Mouse (Mus musculus) lung, embryonic 14.5 days (tissue): ENCODE results near the gene Adam17. TPM values are rescaled to one million over a fixed set of nuclear protein-coding genes. Genes with fewer than 3 reads are reported as not detected.

Experiments used
- ATAC-seq: fragments of 200-750 bp; cut with Nextera tagmentation; 2 replicates; pipeline ENCODE4 v1.8.0; 2017; ENCODE audit warnings: mild to moderate bottlenecking, moderate TSS enrichment, moderate library complexity; ENCODE audit not compliant: insufficient read depth
- DNase-seq: peaks from one replicate; pipeline ENCODE4 v3.0.0-alpha.2; 2015
- H3K27ac ChIP-seq: fragments of 300-500 bp; sonication (generic); 2 replicates; pipeline ENCODE4 v1.5.1; 2014; ENCODE audit warnings: low read depth, mild to moderate bottlenecking, moderate library complexity
- H3K27me3 ChIP-seq: fragments of 300-500 bp; sonication (generic); 2 replicates; pipeline ENCODE4 v1.6.1; 2014; ENCODE audit warnings: low read length, control low read depth; ENCODE audit not compliant: insufficient read depth
- H3K36me3 ChIP-seq: fragments of 300-500 bp; sonication (generic); 2 replicates; pipeline ENCODE4 v1.6.1; 2014; ENCODE audit warnings: control low read depth; ENCODE audit not compliant: insufficient read depth
- H3K4me1 ChIP-seq: fragments of 300-500 bp; sonication (generic); 2 replicates; pipeline ENCODE4 v1.6.1; 2014; ENCODE audit warnings: antibody characterized with exemption, control low read depth; ENCODE audit not compliant: insufficient read depth
- H3K4me2 ChIP-seq: fragments of 300-500 bp; sonication (generic); 2 replicates; pipeline ENCODE4 v1.6.1; 2014; ENCODE audit warnings: mild to moderate bottlenecking
- H3K4me3 ChIP-seq: fragments of 300-500 bp; sonication (generic); 2 replicates; pipeline ENCODE4 v1.5.1; 2014; ENCODE audit warnings: low read depth, low read length
- H3K9ac ChIP-seq: fragments of 300-500 bp; sonication (generic); 2 replicates; pipeline ENCODE4 v1.6.1; 2014
- H3K9me3 ChIP-seq: fragments of 300-500 bp; sonication (generic); 2 replicates; pipeline ENCODE4 v1.6.1; 2016; ENCODE audit warnings: low read depth, low read length, control low read depth
- CTCF ChIP-seq: IDR thresholded peaks from 2 replicates; pipeline ENCODE4 v1.5.1; 2016; ENCODE audit warnings: antibody characterized with exemption, low read depth
- WGBS: fragments of 180-500 bp; shearing (Covaris S2); extraction: QIAGEN DNeasy Blood & Tissue Kit; methylation state at CpG from one replicate; pipeline ENCODE4 v1.1.7; 2014; 5-methylcytosine and 5-hydroxymethylcytosine counted together
- polyA plus RNA-seq: library from polyadenylated mRNA; unstranded; fragments of >200 nt; fragmentation: Nextera tagmentation; extraction: Ambion mirVana; gene quantifications from 2 replicates; pipeline ENCODE4 v1.2.1, GENCODE M21; 2014

The Adam17 gene
- polyA plus RNA-seq, 1 experiment from 2014 or later: 45.5 TPM

GRCm38 (mm10) chr12:21331711-21332110 lies 41.7 kb downstream of the Adam17 start:
- H3K4me2 ChIP-seq: no peak overlapping the region
- no peak overlapping the region for H3K9ac ChIP-seq
- H3K36me3 ChIP-seq: peaks cover 86% of the 10 kb centered on the region
- H3K4me3 ChIP-seq: no peak overlapping the region
- H3K4me1 ChIP-seq: no peaks in the 10 kb centered on the region
- WGBS: 80% methylated on average over 6 of the region's 6 CpGs
- no peak for TF ChIP-seq CTCF
- ATAC-seq (no peak), DNase-seq (no peak)
- H3K27me3 ChIP-seq: no peaks in the 10 kb centered on the region
- no peak overlapping the region for H3K27ac ChIP-seq
- H3K9me3 ChIP-seq: no peaks in the 10 kb centered on the region

GRCm38 (mm10) chr12:21330961-21331576 lies 42.4 kb downstream of the Adam17 start:
- Histone ChIP-seq H3K9me3 (no peaks in the 10 kb centered on the region), H3K4me1 (no peaks in the 10 kb centered on the region), H3K27ac (no peak overlapping the region), H3K9ac (no peak overlapping the region; the same call in 1 of the 2 replicates), H3K36me3 (peaks cover 86% of the 10 kb centered on the region), H3K27me3 (no peaks in the 10 kb centered on the region), H3K4me2 (no peak overlapping the region), H3K4me3 (no peak overlapping the region)
- DNase-seq (no peak), ATAC-seq (no peak)
- TF ChIP-seq CTCF: no peak
- WGBS: 85% methylated on average over 10 of the region's 10 CpGs

- no peaks in the 10 kb centered on the region for H3K27me3 ChIP-seq
- ATAC-seq (no peak), DNase-seq (no peak)
- no peaks in the 10 kb centered on the region for H3K4me1 ChIP-seq
- no peak overlapping the region for H3K9ac ChIP-seq
- 89% methylated on average over 9 of the region's 9 CpGs for WGBS
- H3K4me2 ChIP-seq: no peak overlapping the region
- H3K36me3 ChIP-seq: peaks cover 86% of the 10 kb centered on the region
- H3K4me3 ChIP-seq: no peak overlapping the region
- no peaks in the 10 kb centered on the region for H3K9me3 ChIP-seq
- no peak overlapping the region for H3K27ac ChIP-seq
- TF ChIP-seq CTCF: no peak
Measured at GRCm38 (mm10) chr12:21329661-21330400, 43.6 kb downstream of the Adam17 start.

- Histone ChIP-seq H3K4me3 (no peak overlapping the region), H3K36me3 (peaks cover 89% of the 10 kb centered on the region), H3K9ac (no peak overlapping the region), H3K9me3 (no peaks in the 10 kb centered on the region), H3K27me3 (no peaks in the 10 kb centered on the region), H3K4me1 (no peaks in the 10 kb centered on the region), H3K4me2 (no peak overlapping the region), H3K27ac (no peak overlapping the region)
- whole genome bisulfite sequencing: 95% methylated on average over 3 of the region's 3 CpGs
- no peak for DNase-seq
- no peak for TF ChIP-seq CTCF
- no peak for ATAC-seq
Measured at GRCm38 (mm10) chr12:21326325-21326724, 47.1 kb downstream of the Adam17 start.

GRCm38 (mm10) chr12:21325266-21325665 lies 48.2 kb downstream of the Adam17 start:
- DNase-seq (no peak), ATAC-seq (no peak)
- TF ChIP-seq CTCF: no peak
- Histone ChIP-seq H3K27ac (no peak overlapping the region), H3K9ac (no peak overlapping the region), H3K4me3 (no peak overlapping the region), H3K9me3 (no peaks in the 10 kb centered on the region), H3K4me2 (no peak overlapping the region), H3K4me1 (no peaks in the 10 kb centered on the region), H3K36me3 (peaks cover 89% of the 10 kb centered on the region), H3K27me3 (no peaks in the 10 kb centered on the region)
- 87% methylated on average over 8 of the region's 8 CpGs for WGBS

- Histone ChIP-seq H3K4me2 (no peak overlapping the region), H3K36me3 (peaks cover 84% of the 10 kb centered on the region), H3K27ac (no peak overlapping the region), H3K27me3 (no peaks in the 10 kb centered on the region), H3K9me3 (no peaks in the 10 kb centered on the region), H3K4me3 (no peak overlapping the region), H3K9ac (no peak overlapping the region), H3K4me1 (no peaks in the 10 kb centered on the region)
- no peak for TF ChIP-seq CTCF
- WGBS: 71% methylated on average over 5 of the region's 5 CpGs
- ATAC-seq (no peak), DNase-seq (no peak)
Measured at GRCm38 (mm10) chr12:21324101-21324500, 49.3 kb downstream of the Adam17 start.

GRCm38 (mm10) chr12:21322856-21323255 lies 50.6 kb downstream of the Adam17 start:
- H3K36me3 ChIP-seq: peaks cover 78% of the 10 kb centered on the region
- no peak overlapping the region for H3K4me3 ChIP-seq
- ATAC-seq (no peak), DNase-seq (no peak)
- WGBS: 86% methylated on average over 9 of the region's 9 CpGs
- H3K4me1 ChIP-seq: no peaks in the 10 kb centered on the region
- no peaks in the 10 kb centered on the region for H3K9me3 ChIP-seq
- no peak overlapping the region for H3K9ac ChIP-seq
- no peak overlapping the region for H3K27ac ChIP-seq
- TF ChIP-seq CTCF: no peak
- no peak overlapping the region for H3K4me2 ChIP-seq
- H3K27me3 ChIP-seq: no peaks in the 10 kb centered on the region
